Mouse (Mus musculus): Measurements from ENCODE around the gene Gm47995.

Gene Gm47995

DNA sequence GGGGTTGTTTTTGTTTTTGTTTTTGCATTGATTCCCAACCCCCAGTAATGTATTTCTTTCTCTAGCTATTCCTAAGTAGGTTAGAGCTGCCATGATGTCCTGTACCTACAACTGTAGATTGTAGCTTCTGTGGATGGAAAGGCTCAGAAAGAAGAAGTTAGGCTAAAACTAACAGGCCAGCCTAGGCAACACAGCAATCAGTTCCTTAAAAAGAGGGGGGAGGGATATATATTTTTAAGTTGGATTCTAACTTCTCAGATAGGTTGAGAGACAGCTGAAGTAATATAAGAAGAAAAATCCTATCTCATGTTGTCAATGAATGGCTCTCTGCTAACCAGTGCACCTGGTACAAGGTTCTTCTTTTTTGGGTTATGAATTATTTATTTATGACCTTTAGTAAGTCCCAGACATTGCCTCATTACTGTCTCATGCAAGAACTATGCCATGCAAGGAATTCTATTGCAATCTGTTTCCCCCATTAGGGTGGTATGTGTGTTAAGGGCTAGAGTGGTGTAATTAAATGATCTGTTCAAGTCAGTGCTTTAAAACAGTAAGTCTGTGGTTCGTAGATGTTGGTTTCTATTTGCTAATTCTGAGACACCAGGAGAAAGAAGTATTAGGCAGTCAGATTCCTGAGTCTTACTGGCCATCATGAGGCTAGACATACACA is 30.2 kb downstream of the Gm47995 start:
- no peak for DNase-seq (ENCODE audit: low read depth, low spot score)

DNA sequence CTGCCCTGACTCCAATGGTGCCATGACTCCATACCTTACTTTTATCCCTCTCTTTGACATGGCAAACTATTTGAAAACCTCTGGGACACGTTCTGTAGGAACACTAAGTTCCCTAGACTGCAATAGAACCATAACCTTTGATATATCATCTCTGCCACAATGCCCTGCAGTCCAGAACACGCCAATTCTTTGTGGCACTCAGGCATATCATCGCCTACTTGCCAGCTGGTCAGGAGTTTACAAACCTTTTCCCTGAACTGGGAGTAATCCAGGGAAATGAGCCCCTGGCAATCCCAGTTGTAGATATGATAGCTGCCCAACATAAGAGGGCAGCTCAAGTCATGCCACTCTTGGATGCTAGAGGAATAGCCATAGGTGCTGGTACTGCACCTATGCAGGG is 34.1 kb downstream of the Gm47995 start:
- no peak for DNase-seq (ENCODE audit: low read depth, low spot score)

DNA sequence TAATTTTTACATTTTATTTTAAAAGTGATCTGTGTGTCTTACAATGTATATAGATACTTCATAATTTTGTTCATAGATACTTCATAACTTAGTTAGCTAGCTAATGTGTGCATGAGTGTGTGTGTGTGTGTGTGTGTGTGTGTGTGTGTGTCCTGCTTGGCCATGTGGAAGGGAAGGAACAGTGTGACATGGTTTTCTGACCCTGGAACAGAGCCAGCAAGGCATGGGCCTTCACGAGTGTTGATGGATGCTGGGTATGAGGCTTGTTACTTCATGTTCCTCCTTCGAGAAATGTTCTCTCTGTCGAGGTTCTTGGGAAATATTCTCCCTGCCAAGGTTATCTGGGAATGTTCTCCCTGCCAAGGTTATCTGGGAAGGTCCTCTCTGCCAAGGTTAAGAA is 35.5 kb downstream of the Gm47995 start:
- DNase-seq (ENCODE audit: low read depth, low spot score): no peak

DNA sequence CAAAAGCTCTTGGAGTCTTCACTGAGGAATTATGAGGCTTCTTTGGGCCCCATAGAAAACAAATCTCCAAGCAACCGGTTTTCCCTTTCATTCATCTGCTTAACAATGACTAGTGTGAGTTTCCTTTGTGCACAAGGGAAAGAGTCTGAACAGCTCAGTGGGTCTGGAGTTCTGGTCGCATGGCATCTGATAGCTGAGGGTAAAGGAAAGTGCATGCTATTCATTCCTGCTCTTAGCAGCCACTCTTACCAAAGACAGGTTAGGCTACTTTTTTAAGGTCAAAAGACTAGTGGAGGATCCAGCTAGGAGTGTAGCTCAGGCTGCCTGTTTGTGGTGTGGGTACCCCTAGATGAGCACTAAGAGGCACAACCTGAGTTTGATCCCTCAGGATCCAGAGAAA is 37.3 kb downstream of the Gm47995 start:
- DNase-seq (ENCODE audit: low read depth, low spot score): no peak

DNA sequence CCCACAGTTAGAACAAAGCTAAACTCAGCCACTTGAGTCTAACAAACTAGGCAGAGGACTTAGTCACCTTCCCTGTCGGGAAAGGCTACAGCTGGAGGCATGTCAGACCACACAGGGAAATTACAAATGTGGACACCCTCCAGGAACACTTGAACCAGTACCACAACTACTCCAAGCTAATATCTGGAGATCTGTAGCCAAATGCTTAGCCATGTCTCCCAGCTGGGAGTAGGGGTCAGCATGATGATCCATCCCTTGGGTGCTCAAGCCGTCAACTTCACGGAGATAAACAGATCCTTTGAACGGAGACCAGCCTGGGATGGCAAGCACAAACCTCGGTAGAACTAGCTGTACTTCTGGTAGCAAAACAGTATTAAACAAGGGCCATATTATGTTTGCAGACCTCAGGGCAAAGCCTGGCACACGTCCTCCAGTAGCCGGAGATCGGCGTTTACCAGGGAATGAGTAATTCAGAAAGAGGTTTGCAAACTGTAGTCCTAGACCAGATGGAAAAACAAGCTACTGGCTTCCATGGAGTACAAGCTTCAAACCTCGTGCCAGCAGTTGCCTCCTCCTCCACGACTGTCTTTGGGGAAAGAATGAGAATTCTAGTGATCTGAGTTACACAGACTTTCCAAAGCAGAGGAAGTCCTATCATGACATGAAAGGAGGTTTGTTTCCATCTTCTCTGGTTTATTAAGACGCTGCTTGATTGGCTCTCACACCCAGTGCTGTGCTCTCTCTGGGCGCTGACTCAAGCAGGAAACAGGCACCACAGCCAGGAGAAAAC is 38.1 kb downstream of the Gm47995 start:
- DNase-seq (ENCODE audit: low read depth, low spot score): no peak

DNA sequence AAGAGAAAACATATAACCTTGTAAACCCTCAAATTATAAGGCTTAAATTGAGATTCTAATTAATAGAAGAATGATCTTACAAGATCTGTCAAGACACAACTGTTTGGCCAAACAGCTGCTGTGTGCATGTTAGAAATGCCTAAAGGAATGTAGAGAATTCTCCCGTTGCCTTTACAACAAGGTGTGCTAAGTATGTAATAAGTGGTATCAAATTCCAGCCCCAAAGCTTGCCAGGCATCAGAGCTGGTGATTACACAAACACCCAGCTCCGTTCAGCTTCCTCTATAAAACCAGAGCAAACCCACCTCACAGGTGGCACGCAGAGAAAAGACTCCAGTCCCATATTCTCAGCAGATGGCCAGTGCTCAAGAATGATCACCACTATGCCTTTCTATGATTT is 39.5 kb downstream of the Gm47995 start:
- DNase-seq (ENCODE audit: low read depth, low spot score): no peak

DNA sequence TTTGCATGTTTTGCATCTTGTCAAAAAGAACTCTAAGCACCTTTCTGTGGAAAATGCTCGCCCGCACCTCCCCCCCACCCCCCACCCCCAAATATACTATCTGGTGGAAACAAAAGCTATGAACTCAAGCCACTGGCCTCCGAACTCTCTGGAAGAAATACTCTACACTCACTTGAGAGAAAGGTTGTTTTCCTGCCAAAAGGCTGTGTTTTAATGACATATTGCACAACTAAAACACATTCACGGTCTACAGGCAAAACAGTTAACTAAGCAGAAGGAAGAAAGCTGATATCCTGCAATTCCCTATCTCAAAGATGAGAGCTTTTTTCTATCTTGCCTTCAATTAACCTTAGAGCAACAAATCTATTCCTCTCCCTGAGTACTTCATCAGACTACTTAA is 45.1 kb downstream of the Gm47995 start:
- no peak for DNase-seq (ENCODE audit: low read depth, low spot score)

DNA sequence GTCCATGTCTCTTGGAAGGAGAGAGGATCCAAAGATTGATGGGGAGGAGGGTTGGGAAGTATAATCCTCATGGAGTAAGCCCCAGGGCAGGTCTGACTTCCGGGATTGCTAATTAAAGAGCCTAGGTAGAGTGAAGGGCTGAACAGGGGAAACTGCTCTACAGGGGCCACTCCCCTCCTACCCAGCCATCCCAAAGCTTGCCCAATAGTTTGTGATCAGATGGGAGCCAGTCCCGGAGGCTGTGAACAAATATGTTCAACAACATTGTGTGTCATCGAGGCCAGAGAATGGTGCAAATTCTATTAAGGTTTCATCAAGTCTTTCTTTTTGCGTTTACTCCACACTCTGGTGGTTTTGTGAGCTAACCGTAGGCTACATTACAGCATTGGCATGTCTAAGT is 45.8 kb downstream of the Gm47995 start:
- DNase-seq (ENCODE audit: low read depth, low spot score): no peak

DNA sequence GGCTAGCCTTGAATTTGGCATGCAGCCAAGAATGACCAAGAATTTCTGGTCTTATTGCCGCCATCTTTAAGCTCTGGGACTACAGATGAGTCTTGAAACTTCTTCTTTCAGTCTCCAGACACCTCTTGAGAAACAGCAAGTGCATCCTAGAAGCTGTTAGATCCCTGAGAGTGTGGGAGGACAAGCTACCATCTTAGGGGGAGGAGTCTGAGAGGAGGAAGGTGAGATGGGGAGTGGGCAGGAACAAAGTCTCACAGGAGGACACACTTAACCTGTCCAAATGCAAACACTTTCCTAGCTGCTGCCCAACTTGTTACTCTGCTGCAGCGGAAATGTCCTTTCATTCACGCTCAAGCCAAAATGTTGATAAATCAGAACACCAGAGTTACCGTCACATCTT is 46.5 kb downstream of the Gm47995 start:
- no peak for DNase-seq (ENCODE audit: low read depth, low spot score)

DNA sequence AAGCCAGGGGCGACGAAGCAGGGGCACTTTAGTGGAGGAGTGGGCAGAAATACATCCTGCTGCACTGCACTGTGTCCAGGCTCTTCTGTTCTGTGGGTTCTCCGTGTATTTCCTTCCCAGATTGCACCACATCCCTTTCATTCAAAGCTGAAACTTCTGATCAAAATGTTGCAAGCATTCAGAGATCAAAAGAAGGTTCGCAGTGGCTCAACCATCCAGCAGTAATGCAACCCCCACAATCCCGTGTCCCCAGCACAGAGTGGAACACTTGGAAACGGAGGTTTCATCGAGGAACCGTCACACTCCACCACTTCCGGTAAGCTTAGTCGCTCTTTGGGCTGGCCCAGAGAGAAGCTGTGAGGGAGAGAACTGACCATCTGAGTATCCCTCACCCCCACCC is 46.9 kb downstream of the Gm47995 start:
- no peak for DNase-seq (ENCODE audit: low read depth, low spot score)

DNA sequence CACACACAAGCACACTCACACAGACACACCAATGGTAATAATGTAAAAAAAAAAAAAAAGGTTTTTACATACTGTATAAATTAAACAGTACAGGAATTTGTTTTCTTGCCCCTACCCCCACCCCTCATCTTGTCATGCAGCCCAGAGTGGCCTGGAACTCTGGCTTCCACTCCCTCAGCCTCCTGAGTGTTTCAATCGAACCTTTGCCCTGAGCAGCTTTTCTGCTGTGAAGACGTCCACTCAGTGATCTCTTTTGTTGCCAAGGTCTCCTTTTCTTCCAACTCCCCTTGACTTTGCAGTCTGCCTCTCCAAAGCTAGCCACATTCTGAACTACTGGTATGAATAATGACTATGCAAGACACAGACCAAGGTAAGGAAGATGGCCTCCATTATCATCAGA is 47.6 kb downstream of the Gm47995 start:
- DNase-seq (ENCODE audit: low read depth, low spot score): no peak
